Mouse (Mus musculus): Measurements from ENCODE around the gene Chtop. TPM values are rescaled to one million over a fixed set of nuclear protein-coding genes. Genes with fewer than 3 reads are reported as not detected.

Chtop gene
- total RNA-seq, 4 experiments from 2014 or later: 93.2 to 105 (median 94.2) TPM

DNA sequence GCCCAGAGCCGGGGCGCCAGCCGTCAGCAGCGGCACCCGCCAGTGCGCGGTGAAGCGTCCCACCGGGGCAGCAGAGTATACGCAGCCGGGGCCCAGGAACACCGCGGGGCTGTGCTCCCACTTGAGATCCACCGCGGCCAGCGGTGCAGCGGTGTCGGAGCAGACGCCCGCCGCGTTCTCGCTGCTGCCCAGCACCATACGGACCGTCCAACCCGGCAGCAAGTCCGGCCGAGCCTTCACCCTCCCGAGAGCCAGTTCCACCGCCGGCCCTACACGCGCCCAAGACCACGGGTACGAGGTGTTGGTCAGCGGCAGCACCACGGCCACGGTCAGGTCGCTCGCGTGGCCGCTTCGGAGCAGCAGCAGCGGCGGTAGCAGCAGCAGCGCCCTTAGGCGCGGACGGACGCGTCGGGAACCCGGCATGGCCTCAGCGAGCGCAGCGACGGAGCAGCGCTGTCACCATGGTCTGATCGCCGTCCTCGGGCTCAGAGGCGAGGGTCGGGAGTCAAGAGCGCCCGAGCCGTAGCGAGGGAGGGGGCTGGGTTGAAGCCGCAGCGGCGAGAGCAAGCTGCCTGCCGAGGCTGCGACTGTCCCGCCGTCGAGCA is 44.1 kb downstream of the Chtop start:
- DNase-seq (ENCODE audit: low spot score): no peak

GRCm38 (mm10) chr3:90464552-90465080 is 44.7 kb downstream of the Chtop start:
- no peak for DNase-seq (ENCODE audit: low spot score)

DNA sequence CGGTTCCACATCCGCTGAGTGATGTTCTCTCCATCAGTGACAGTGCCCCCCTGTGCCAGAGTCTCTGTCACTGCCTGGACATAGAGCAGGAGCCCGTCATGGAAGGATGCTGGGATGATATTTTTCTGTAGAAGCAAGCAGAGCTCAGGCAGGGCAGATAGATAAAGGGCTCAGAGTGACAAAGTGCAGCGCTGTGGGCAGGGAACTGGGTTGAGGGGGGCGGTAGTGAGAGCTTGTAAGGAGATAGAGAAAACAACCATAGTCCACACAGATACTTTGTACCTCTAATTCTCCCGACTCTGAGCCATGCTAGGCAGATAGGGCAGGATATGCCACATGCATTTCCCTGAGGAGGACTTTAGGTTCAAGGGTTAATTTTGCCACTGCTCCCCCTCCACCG is 46.7 kb downstream of the Chtop start:
- DNase-seq (ENCODE audit: low spot score): no peak

GRCm38 (mm10) chr3:90461935-90462334 is 47.4 kb downstream of the Chtop start:
- no peak for DNase-seq (ENCODE audit: low spot score)

- DNase-seq (ENCODE audit: low spot score): no peak
These were observed 49.0 kb downstream of the Chtop start for GRCm38 (mm10) chr3:90460315-90460714.

- no peak for DNase-seq (ENCODE audit: low spot score)
These were observed 49.6 kb downstream of the Chtop start for GRCm38 (mm10) chr3:90459727-90460126.

DNA sequence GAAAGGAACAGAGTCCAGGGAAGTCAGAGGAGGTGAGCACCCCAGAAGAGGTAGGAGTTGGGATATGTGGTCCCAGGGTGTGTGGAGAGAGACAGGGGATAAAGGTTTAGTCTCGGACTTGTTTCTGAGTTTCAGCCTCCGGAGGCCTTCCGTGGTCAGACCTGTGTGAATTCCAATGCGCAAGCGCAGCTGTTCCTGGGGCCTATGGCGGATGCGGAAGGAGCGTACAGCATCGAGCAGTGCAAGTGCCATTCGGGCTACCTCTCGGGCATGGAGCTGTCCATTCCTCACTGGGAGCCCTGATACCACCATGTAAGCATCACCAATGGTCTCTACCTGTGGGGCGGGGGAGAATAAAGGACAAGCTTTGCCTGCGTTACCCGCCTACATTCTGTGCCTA is 54.4 kb downstream of the Chtop start:
- DNase-seq (ENCODE audit: low spot score): no peak

DNA sequence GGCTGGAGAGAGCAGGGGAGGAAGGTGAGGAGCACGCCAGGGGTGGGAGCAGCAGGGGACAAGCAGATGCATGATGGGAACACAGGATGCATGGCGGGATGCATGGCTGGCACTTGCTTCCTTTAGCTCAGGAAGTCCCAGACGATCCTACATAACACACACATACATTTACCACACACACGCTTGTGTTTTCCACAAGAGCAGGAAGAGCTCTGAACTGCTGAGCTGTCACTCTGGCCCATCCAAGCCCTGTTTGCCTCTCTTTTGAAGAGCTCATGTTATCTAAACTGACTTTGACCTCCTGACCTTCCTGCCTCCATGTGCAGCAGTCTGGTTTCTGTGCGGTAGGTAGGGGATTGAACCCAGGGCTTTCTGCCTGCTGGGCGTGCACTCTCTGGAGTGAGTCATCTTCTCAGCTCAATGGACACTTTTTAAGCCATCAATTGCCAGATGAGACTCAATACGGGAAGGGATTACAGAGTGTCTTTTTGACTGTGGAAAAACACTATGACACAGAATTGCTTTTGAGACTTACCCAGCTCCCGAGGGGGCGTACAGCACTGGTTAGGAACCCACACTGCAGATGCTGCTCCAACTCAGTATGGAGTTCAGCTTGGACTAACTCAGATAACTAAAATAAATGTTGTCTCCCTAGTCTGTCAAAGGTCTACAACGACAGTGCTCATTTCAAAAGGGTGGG is 57.8 kb downstream of the Chtop start:
- no peak for DNase-seq (ENCODE audit: low spot score)

DNA sequence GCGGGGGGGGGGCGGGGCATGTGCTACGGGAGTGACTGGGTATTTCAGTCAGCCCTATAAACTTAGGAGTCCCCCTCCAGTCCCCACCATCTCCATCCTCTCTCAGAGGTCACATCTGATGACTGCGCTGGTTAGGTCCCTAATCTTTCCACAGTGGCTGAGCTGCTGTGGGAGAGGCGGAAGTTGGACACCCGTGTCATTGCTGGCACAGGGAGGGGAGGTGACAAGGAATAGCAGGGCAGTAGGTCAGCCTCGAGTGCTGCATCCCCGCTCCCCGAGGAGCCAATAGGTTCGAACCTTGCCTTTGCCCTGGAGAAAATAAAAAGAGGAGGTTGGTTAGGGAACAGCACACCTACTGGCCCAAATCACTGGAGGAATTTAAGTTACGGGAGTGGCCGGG is 58.4 kb downstream of the Chtop start:
- DNase-seq (ENCODE audit: low spot score): no peak

Other genes with a start within 250 kb of the Chtop start
- gene Dennd4b, start 244.3 kb downstream of the Chtop start, total RNA-seq (2022): 10 to 100 TPM; 38.0 to 39.3 (median 38.7) TPM
- gene Gatad2b, start 216.3 kb downstream of the Chtop start, total RNA-seq (2022): 10 to 100 TPM; 41.4 to 51.4 (median 46.0) TPM
- under 1 TPM; 0.57 to 0.76 (median 0.67) TPM for gene Slc27a3, start 119.6 kb downstream of the Chtop start, total RNA-seq (2022)
- gene Ints3, start 75.9 kb downstream of the Chtop start, total RNA-seq (2022): 10 to 100 TPM; 22.9 to 28.1 (median 24.4) TPM
- gene Npr1, start 43.6 kb downstream of the Chtop start, total RNA-seq (2022): 10 to 100 TPM; 15.1 to 17.3 (median 16.7) TPM
- 10 to 100 TPM; 27.6 to 30.5 (median 28.8) TPM for gene Ilf2, start 33.4 kb downstream of the Chtop start, total RNA-seq (2022)
- 10 to 100 TPM; 69.7 to 77.6 (median 75.4) TPM for gene Snapin, start 18.5 kb downstream of the Chtop start, total RNA-seq (2022)
- gene S100a1, start 4.9 kb upstream of the Chtop start, total RNA-seq (2022): 1,000 to 10,000 TPM; 1,071 to 1,219 (median 1,134) TPM
- gene S100a13, start 4.9 kb upstream of the Chtop start, total RNA-seq (2022): 10 to 100 TPM; 25.0 to 34.8 (median 27.8) TPM
- gene S100a14, start 17.4 kb upstream of the Chtop start, total RNA-seq (2022): under 1 TPM in 3 of 4 experiments, not detected in 1; 0.35 to 0.55 (median 0.37) TPM
- 10 to 100 TPM; 59.8 to 77.4 (median 72.4) TPM for gene S100a16, start 27.8 kb upstream of the Chtop start, total RNA-seq (2022)
- gene S100a3, start 51.1 kb upstream of the Chtop start, total RNA-seq (2022): not detected
- gene S100a2, start 80.7 kb upstream of the Chtop start, total RNA-seq (2022): not detected
- gene Gm42674, start 92.4 kb upstream of the Chtop start, total RNA-seq (2022): not detected
- 10 to 100 TPM in 2 of 4 experiments, 1 to 10 TPM in 2; 5.9 to 16.2 (median 9.5) TPM for gene S100a4, start 94.3 kb upstream of the Chtop start, total RNA-seq (2022)
- not detected for gene S100a5, start 99.0 kb upstream of the Chtop start, total RNA-seq (2022)
- 10 to 100 TPM; 54.7 to 77.4 (median 69.0) TPM for gene S100a6, start 103.4 kb upstream of the Chtop start, total RNA-seq (2022)
- under 1 TPM in 1 of 4 experiments, not detected in 3; 0.29 TPM for gene S100a7a, start 144.5 kb upstream of the Chtop start, total RNA-seq (2022)
- 1 to 10 TPM in 3 of 4 experiments, under 1 TPM in 1; 0.97 to 7.2 (median 2.7) TPM for gene S100a8, start 159.5 kb upstream of the Chtop start, total RNA-seq (2022)
- gene S100a9, start 186.2 kb upstream of the Chtop start, total RNA-seq (2022): 10 to 100 TPM in 1 of 4 experiments, 1 to 10 TPM in 3; 1.2 to 11.8 (median 2.5) TPM
- not detected for gene Pglyrp4, start 217.4 kb upstream of the Chtop start, total RNA-seq (2022)